17 mouse cellular contexts compared by ENCODE assay signal in the genomic region with DNA sequence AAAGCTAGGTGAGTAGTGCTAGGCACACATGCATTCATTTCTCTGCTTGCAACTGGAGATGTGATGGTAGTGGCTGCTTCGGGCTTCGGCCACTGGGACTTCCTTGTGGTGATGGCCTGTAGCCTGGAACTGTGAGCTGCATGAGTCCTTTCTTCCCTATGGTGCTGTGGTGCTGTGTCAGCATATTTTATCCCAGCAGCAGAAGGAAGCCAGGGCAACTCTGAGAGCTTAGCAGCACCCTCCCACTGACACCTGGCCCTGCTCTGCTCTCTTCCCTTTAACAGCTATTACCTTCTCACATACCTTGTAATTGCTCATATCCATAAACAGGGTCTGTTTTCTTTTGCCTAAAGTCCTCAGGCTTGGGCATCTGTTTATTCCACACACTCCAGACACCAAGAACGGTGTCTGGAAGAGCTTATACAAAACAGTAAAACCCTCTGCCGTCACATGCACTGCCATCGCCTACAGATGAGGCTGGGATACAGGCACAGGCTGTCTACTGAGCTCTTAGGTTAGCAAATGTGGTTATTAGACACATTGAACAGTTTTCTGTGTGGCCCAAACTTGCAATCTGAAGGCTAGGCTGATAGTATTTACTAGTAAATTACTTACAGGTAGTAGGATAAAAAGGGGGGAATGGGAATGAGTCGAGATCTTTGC.
"Had no signal": no experiment of that assay in that cellular context is flagged by ENCODE, and none has a peak within 500 bp of the region (broad histone marks: within the 10 kb centered on the region; RNA-seq: fewer than 3 reads in every experiment).

No protein-coding gene starts in this region.

- H3K9me3 ChIP-seq: limb, embryonic 15.5 days had no signal

- H3K36me3 ChIP-seq: limb, embryonic 15.5 days; midbrain, embryonic 13.5 days had no signal

- H3K4me3 ChIP-seq: limb, embryonic 12.5 days; limb, embryonic 15.5 days; midbrain, embryonic 13.5 days had no signal

- ATAC-seq: liver, postnatal 0 days; lung, postnatal 0 days; midbrain, embryonic 13.5 days had no signal

- DNase-seq: kidney, adult 11 months; kidney, postnatal 14 days; kidney, postnatal 4 days; left cerebral cortex, postnatal 4 days; liver, postnatal 0 days; lung, embryonic 14.5 days; right cerebral cortex, postnatal 4 days; thymus, adult 2 months; thymus, postnatal 25 days had no signal

- H3K4me2 ChIP-seq: limb, embryonic 12.5 days; limb, embryonic 15.5 days; liver, embryonic 11.5 days; lung, embryonic 14.5 days; midbrain, embryonic 13.5 days had no signal

- H3K9ac ChIP-seq: limb, embryonic 12.5 days; limb, embryonic 15.5 days; liver, embryonic 14.5 days; liver, postnatal 0 days; lung, embryonic 14.5 days; midbrain, embryonic 13.5 days had no signal

- H3K27ac ChIP-seq: limb, embryonic 12.5 days; limb, embryonic 15.5 days; liver, embryonic 14.5 days; macrophage; midbrain, embryonic 13.5 days; stomach, postnatal 0 days had no signal

- H3K27me3 ChIP-seq: limb, embryonic 12.5 days; limb, embryonic 15.5 days; midbrain, embryonic 13.5 days had no signal
